Mouse (Mus musculus) ovary, postnatal 14 days (tissue): ENCODE measurements around the gene Gm37240.

ENCODE experiments used
- DNase-seq: peaks from one replicate; pipeline ENCODE4 v3.0.0; 2022; ENCODE audit warnings: low spot score

Gene Gm37240

DNA sequence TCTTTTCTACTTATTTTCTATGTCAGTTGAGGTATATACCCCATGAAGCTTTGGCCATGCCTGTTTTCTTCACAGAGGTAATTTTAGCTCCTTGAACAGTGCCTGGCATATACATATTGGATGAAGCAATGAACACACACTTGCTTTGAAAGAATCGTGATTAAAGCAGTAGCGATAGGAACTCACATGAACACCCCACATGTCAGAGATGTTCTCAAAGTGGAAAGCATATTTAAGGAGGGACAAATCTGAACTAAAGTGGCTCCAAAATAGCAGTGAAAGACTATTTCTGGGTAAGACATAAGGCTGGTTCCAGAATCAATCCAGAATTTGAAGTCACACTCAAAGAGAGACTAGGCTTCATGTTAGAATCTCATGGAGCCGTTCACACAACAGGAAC lies 397.1 kb downstream of the Gm37240 start:
- DNase-seq = no peak

DNA sequence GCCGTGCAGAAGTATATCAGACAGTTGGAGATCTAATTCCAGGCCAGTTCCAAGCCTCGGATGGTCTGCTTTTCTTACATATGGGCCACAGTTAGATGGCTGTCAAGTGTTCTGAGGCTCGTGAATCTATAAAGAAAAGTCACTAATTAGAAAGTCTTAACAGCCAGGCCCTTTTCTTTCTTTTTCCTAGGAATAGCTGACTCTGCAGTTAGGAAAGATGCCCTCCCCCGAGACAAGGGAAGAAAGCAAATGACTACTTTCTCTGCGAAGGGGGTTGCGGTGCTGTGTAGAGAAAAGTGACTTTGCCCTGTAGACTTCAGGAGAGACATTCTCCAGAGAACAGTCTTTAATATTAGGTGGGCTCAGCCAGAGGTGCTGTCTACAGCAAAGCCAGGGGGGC lies 399.9 kb downstream of the Gm37240 start:
- no peak for DNase-seq

DNA sequence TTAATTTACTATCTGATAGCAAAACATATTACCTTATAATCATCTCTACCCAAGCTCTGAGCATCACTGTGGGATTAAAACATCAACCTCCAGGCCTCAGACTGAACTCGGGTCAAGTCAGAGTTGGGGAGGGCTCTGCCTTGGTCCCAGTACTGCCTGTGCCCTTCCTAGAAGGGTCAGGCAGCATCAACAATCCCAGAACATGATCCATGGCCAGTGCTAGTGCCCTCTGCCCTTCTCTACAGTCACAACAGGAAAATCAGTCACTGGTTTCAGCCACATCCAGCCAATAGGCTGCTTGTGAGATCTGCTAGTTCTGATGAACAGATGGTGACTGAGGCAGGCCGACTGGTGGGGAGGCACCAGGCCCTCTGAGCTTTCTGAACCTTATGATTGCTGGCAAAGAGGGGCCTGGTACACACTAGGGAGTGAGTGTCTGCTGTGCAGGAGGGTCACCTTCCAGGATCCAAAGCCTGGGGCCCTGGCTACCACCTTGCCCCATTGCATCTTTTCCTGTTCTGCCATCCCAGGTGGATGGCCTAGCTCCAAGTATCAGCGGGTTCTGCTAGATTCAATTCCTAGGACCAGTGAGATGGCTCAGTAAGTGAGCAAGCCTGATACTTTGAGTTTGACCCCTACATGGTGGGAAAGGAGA lies 401.7 kb downstream of the Gm37240 start:
- DNase-seq = no peak

DNA sequence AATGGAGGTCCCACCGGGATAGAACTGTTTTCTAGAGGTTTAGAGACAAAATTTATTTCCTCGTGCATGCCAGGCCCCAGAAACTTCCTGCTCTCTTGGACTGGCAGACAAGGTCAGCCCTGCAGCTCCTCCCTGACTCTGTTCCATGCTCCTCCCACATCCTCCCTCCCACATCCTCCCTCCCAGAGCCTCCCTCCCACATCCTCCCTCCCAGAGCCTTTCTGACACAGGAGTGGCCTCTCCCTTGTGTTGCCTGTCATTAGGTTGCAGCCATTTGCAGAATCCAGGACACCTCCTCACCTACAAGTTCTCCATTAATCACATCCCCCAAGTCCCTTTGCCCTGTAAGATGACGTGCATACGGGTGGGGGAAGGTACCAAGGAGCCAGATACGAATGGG lies 404.7 kb downstream of the Gm37240 start:
- DNase-seq = peak; percentile 20

DNA sequence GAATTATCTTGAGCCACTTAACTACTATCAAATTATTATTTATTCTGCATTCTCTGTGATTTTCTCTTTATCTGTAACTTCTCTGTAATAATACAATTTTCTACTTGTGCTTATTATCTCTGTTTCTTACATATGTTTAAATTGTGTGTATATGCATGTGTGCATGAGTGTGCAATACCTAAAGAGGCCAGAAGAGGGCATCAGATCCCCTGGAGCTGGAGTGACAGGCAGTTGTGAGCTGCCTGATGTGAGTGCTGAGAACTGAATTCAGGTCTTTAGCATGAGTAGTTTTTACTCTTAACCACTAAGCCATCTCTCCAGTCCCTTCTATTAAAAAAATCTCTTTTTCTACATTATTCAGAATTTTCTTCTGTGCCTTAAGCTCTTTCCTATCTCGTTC lies 406.7 kb downstream of the Gm37240 start:
- no peak for DNase-seq

DNA sequence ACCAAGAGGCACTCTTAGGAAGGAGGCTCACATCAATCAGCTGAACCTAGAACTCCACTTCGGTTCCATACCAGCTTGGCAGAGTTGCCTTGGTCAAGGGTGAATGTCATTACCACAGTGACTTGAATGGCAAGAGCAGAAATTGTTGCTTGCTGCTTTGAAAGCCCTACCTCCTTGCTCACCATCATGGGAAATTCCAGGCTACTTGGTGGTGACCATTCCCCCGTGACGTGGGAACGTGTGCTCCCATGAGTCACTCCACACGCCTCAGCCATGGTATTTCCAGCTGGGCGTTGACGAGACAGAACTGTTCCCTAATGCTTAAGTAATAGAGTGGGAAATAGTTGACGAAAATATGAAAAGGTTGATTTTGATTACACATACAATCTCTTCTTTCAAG lies 408.6 kb downstream of the Gm37240 start:
- DNase-seq = no peak

DNA sequence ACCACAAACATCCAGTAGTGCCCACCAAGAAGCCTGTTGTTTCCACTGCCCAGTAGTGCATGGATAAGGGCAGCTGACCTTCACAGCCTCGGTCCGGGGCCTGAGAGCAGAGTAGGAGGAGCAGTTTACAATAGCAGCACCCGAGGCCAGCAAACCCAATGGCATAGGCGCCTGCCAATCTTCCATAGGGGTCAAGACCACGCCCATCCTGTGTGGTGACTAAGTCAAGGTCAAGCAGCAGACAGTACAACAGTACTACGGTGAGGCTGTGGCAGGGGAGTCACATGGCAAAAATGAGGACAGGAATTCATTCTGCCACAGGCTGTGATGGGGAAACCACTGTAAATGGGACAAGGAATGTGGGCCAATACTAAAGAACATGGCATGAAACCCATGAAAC lies 417.6 kb downstream of the Gm37240 start:
- no peak for DNase-seq

DNA sequence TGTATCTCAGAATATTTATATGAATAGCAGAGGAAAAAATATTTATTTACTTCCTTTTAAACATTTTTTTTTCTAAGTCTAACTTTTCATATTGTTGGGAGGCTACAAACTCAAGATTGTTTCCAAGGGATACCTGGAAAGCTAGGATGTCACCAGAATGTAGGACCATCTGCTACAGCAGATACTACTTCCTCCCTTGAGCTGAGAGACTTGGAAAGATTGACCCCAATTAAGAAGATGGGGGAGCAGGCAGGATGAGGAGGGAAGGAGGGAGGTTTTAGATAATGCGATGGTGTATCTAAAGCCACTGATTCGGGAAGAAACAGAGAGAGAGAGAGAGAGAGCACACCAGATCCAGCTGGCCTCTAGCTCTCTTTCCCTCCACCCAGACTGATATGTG lies 418.3 kb downstream of the Gm37240 start:
- DNase-seq = no peak

DNA sequence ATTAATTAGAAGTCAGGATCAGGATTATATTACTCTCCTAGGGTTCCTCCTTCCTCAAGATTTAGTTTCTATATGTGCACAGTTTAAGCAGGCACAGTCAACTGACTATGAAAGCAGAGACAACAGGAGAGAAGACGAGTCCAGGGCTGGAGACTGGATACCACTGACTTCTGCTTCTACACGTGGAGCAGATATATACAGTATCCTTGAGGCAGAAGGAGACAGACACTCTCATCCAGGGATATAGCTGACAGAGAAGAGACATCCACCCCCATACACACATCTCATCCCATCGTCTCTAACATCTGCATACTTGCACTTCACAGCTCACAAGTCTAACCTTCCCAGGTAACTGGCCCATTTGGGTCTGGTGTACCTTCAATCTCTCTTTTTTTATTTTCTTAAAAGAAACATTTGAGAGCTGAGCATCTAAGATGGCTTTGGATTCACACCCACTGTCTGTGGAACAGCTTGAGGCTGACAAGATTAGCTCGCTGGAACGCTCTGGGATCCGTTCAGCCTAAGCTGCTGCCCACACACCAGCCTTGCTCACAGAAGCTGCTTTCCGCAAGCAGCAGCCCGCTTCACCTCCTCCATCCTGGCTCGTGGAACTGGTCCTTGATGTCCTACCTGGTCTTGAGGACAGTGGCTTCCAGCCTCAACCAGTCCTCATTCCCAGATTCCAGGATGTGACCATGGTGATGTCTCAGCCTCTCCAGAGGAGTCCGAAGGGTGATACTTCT lies 421.9 kb downstream of the Gm37240 start:
- no peak for DNase-seq

DNA sequence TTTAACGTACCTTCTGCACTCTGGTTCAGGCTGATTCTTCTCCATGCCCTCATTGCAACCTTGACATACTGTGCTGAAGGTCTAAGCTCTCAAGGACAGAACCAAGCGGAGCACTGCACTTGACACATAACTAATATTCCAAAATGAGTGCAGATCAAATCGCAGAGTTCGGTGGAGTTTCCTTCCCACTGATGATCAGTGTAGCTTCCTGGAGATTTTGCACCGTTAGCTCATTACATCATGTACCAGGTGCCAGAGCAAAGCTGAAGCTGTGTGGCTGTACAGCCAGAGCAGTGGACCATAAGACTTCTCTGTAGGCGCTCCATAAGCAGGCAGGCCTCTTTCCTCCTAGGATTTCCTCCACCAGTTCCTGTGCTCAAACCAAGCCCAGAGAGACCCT lies 427.3 kb downstream of the Gm37240 start:
- no peak for DNase-seq

DNA sequence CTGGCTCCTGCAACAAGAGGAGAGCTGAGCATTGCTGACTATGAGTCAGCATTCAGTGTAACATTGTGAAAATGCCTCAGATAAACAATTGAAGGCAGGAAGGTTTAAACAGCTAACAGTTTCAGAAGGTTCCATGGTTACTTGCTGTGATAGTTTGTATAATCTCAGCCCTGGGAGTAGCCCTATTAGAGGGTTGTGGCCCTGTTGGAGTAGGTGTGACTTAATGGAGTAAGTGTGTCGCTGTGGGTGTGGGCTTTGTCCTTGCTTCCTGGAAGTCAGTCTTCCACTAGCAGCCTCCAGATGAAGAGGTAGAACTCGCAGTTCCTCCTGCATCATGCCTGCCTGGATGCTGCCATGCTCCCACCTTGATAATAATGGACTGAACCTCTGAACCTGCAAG lies 430.3 kb downstream of the Gm37240 start:
- DNase-seq = no peak

DNA sequence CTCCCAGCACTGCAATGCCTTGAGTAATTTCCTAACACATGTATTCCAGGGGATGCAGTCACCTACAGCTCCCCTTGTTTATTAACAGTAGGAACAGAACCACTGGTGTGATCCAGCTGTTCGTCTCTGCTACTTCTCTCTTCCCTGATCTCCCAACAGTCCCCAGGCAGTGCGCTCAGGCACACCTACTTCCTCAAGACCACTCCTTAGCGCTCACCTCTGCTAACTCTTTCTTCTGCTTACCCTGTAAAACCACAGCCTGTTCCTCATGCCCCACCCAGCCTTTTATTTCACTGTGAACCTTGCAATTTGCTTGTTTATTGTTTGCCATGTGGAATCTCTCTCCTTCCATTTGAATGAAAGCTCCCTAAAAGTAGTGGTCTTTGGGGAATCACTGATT lies 431.9 kb downstream of the Gm37240 start:
- DNase-seq = no peak

DNA sequence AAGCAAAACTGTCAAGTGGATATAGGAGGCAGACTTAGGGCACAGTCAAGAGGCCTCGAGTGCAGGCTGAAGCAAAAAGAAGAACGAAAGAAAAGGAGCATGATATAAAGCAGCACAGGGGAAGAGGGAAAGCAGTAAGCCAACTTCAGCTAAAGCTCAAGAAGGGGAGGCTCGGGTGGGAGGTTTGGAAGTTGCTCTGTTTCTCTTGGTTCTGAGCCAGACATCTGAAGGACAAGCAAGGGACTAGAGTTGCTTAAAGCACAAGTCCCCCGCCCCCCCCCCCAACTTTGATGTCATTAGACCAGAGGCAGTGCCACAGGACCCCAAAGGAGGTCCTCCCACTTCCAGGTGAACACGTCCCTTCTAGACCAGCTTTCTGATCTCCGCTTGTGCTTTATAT lies 433.3 kb downstream of the Gm37240 start:
- DNase-seq = no peak

DNA sequence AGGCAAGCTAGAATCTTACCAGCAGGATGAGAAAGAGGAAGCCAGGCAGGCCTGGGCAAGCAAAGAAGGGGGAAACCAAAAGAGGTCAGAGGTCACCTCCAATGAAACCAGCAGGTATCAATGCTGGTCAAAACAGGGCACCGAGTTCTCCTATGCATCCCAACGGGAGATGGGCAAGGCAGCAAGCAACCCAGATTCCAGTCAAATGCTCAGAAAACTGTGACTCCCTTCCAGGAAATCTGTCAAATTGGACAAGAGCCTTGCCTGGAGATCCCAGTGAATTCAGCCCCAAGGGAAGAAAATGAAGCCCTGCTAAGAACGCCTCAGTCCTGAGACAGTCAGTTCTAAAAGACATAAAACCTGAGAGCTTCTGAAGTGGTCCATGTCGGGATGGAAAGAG lies 437.9 kb downstream of the Gm37240 start:
- DNase-seq = no peak

DNA sequence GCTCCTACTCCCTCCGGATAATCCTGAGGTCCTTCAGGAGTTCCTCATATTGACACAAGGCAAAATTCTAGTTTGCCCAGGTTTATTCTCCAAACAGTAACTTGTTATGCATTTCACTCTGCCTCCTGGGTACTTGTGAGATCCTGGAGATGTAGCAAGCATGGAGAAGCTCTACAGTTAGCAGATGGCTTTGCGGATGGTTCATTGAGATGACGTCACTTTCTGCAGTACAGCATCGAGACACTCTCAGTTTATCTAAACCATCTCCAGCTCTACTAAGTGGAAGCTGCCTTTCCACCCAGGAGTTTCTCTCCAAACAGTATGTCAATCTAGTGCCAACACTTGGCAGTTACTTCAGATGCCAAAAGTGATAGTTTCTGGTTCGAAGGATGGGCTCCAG lies 444.5 kb downstream of the Gm37240 start:
- DNase-seq = no peak

DNA sequence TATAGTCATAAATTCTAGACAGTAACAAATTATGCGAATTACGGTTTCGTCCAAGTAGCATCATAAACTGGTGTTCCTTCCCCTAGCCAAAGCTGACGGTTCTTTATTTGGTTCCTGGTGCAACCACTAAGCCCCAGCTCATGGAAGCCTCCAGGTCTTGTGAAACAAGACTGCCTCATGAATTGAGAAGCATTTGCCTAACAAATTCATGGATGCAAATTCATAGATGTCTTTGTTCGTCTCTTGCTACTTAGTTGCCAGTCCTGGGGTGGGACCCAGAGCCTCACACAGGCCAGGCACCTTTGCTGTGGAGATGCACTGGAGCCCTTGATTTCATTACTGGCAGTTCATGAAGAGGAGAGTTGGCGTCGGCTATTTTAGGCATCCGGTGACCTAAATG lies 445.1 kb downstream of the Gm37240 start:
- DNase-seq = no peak

DNA sequence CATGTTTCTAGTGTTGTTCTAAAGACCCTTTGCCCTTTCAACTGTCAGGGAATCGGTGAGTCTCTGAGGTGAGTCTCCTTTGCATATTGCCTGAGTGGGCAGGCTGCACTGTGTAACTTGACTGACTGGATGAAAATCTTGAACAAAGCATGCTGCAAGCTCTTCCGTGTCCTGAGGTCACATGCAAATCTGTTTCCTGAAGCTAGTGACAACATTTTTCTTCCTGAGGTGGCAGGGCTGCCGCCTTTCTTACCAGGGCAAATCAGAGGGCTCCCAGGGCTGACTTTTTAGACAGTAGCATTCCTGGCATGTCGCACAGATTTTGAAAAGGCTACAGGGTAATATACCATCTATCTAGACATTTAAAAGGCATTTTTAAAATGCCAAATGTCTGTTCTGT lies 451.9 kb downstream of the Gm37240 start:
- DNase-seq = no peak

DNA sequence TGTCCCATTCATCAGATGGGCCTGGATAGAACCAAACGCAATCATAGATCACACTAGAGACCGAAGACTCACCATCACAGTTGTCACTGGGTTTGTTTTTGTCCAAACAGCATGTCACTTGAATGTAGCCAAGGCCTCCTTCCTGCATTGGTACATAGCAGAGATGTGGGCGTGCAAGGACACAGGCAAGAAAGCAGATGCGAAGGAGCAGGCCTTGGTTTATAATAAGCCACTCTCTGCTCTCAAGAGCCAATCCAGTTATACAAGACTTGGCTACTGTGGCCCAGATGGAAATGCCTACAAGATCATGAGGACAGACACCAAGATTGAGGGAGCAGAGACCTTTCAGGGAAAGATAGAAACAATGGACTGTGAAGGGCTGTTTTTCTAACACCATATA lies 456.1 kb downstream of the Gm37240 start:
- no peak for DNase-seq

DNA sequence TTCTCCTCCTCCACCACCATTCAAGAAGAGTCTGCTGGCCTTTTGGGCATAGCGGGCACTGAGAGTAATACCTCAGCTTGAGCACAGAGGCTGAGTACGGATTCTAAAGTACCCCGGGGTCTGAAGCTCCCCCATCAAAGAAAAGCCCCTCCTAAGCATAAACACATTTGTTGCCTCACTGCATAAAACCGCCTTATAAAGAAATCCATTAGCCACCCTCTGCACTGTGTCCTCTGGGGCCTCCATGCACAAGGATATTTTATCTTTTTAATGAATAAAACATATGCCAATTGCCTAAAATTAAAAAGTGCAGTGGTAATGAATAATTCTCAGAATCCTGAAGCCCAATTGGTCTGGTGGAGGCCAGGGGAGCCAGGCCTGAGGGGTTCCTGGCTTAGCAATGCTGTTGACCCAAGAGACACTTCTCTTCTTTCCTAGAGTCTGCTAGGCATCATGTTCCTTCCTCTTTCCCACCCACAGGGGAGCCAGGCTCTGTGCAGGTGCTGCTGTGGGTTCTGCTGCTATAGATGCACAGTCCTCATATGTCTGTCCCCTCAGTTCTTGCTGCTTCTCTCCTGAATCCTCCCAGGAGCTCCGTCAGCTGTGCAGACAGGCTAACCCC lies 463.8 kb downstream of the Gm37240 start:
- DNase-seq = no peak

DNA sequence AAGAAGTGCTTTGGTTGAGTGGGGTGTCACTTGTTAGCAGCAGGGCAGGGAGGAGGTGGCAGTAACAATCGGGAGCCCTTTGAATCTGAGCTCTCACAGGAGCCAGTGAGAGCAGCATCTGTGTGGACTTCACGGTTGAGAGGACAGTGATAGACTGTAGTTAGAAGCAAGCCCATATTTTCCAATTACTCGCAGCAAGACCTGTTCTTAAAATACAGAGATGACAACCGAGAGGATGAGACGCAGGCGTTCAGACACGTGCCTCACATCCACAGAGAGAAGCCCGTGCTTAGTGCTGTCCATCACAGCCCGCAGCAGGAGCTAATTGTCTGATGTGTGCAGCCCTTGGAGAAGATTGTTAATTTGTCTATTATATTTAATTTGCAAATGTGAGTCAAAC lies 465.9 kb downstream of the Gm37240 start:
- no peak for DNase-seq

DNA sequence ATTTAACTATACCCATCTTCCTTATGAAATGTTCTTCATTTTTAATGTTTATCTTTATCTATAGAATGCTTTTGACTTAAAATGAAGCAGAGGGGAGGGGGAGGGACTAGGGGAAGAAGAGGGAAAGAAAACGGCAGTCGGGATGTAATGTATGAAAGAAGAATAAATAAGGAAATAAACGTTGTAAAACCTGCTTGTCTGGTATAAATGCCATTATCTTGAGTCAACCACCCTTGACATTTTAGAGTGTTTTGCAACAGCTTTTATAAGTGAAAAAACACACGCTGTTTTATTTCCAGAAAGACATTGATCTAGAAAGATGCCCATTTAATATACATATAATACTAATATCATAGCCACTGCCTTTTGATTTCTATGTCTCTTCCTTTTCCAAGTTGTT lies 469.7 kb downstream of the Gm37240 start:
- no peak for DNase-seq

DNA sequence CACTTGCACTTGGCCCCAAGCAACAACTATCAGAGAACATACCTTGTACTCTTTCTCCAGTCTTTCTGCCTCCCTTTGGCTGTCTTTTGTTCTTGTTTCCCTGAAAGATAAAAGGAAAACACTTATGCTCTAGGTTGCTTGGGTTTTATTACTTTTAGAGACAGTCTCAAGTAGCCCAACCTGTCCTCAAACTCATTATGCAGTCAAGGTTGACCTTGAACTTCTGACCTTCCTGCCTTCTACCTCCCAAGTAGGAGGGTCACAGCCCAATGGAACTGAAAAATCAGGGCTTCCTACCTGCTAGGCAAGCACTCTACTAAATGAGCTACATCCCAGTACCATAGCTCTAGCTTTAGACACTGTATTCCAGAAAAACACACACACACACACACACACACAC lies 488.5 kb downstream of the Gm37240 start:
- DNase-seq = no peak

DNA sequence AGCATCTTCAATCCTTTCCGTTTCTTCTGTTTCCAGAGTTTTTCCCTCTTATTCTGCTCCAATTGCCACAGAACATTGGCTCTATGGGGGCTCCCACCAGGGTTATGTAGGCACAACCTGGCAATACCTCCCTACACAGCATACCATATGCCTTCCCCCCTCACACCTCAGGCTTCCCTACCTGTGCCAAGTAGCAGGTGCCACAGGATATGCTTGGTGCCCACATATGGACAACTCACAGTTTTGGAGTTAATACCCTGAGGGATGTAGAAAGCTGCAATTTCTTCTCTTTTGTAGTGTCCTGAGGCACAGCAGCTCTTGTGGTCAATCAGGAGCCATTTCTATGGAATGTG lies 488.9 kb downstream of the Gm37240 start:
- no peak for DNase-seq
